Mouse (Mus musculus): ENCODE results near the gene Pus1. TPM values are rescaled to one million over a fixed set of nuclear protein-coding genes. Genes with fewer than 3 reads are reported as not detected.

Pus1 gene
- polyA plus RNA-seq, 1 experiment = 22.0 TPM

- H3K4me3 ChIP-seq (replicated peaks; ENCODE audit: control insufficient read depth, low read depth, low read length) = no peak overlapping the region
- no peaks in the 10 kb centered on the region for H3K4me1 ChIP-seq (ENCODE audit: control insufficient read depth, insufficient read depth, low read length)
- 89% methylated on average over 7 of the region's 7 CpGs for WGBS
- no peak for TF ChIP-seq CTCF (IDR thresholded peaks at IDR 0.05; ENCODE audit: control insufficient read depth, insufficient read depth, low read length)
- TF ChIP-seq POLR2A (IDR thresholded peaks at IDR 0.05; ENCODE audit: borderline replicate concordance, control insufficient read depth, low read depth, low read length) = no peak
- no peak overlapping the region for H3K27ac ChIP-seq (ENCODE audit: control insufficient read depth, insufficient read depth, low read depth, low read length, poor library complexity)
These were observed 13.9 kb upstream of the Pus1 start for GRCm38 (mm10) chr5:110794363-110794762.

- Histone ChIP-seq H3K4me1 (ENCODE audit: control insufficient read depth, insufficient read depth, low read length) (no peaks in the 10 kb centered on the region; the same call in 1 of the 2 replicates), H3K4me3 (replicated peaks; ENCODE audit: control insufficient read depth, low read depth, low read length) (no peak overlapping the region), H3K27ac (ENCODE audit: control insufficient read depth, insufficient read depth, low read depth, low read length, poor library complexity) (no peak overlapping the region)
- 48% methylated on average over 5 of the region's 5 CpGs for WGBS
- TF ChIP-seq POLR2A (IDR thresholded peaks at IDR 0.05; ENCODE audit: borderline replicate concordance, control insufficient read depth, low read depth, low read length) (no peak), CTCF (IDR thresholded peaks at IDR 0.05; ENCODE audit: control insufficient read depth, insufficient read depth, low read length) (peak; percentile 80)
These were observed 8.2 kb upstream of the Pus1 start for GRCm38 (mm10) chr5:110788684-110789083.

- no peaks in the 10 kb centered on the region; the same call in 1 of the 2 replicates for H3K4me1 ChIP-seq (ENCODE audit: control insufficient read depth, insufficient read depth, low read length)
- H3K27ac ChIP-seq (ENCODE audit: control insufficient read depth, insufficient read depth, low read depth, low read length, poor library complexity) = no peak overlapping the region
- WGBS = 75% methylated on average over 11 of the region's 11 CpGs
- TF ChIP-seq POLR2A (IDR thresholded peaks at IDR 0.05; ENCODE audit: borderline replicate concordance, control insufficient read depth, low read depth, low read length) (no peak), CTCF (IDR thresholded peaks at IDR 0.05; ENCODE audit: control insufficient read depth, insufficient read depth, low read length) (peak; percentile 26; the same call in 1 of the 2 replicates)
- H3K4me3 ChIP-seq (replicated peaks; ENCODE audit: control insufficient read depth, low read depth, low read length) = no peak overlapping the region
These were observed 5.8 kb upstream of the Pus1 start for GRCm38 (mm10) chr5:110786081-110786835.

GRCm38 (mm10) chr5:110783150-110783549, 2.7 kb upstream of the Pus1 start:
- Histone ChIP-seq H3K4me1 (ENCODE audit: control insufficient read depth, insufficient read depth, low read length) (no peaks in the 10 kb centered on the region; the same call in 1 of the 2 replicates), H3K27ac (ENCODE audit: control insufficient read depth, insufficient read depth, low read depth, low read length, poor library complexity) (no peak overlapping the region), H3K4me3 (replicated peaks; ENCODE audit: control insufficient read depth, low read depth, low read length) (no peak overlapping the region)
- WGBS = 79% methylated on average over 8 of the region's 8 CpGs
- TF ChIP-seq CTCF (IDR thresholded peaks at IDR 0.05; ENCODE audit: control insufficient read depth, insufficient read depth, low read length) (no peak), POLR2A (IDR thresholded peaks at IDR 0.05; ENCODE audit: borderline replicate concordance, control insufficient read depth, low read depth, low read length) (no peak)

GRCm38 (mm10) chr5:110781529-110782238, 1.2 kb upstream of the Pus1 start:
- Histone ChIP-seq H3K4me1 (ENCODE audit: control insufficient read depth, insufficient read depth, low read length) (no peaks in the 10 kb centered on the region; the same call in 1 of the 2 replicates), H3K27ac (ENCODE audit: control insufficient read depth, insufficient read depth, low read depth, low read length, poor library complexity) (no peak overlapping the region), H3K4me3 (replicated peaks; ENCODE audit: control insufficient read depth, low read depth, low read length) (no peak overlapping the region)
- 67% methylated on average over 7 of the region's 7 CpGs for WGBS
- TF ChIP-seq CTCF (IDR thresholded peaks at IDR 0.05; ENCODE audit: control insufficient read depth, insufficient read depth, low read length) (no peak), POLR2A (IDR thresholded peaks at IDR 0.05; ENCODE audit: borderline replicate concordance, control insufficient read depth, low read depth, low read length) (no peak)

GRCm38 (mm10) chr5:110780761-110781528, 486 bp upstream of the Pus1 start:
- TF ChIP-seq POLR2A (IDR thresholded peaks at IDR 0.05; ENCODE audit: borderline replicate concordance, control insufficient read depth, low read depth, low read length) (no peak), CTCF (IDR thresholded peaks at IDR 0.05; ENCODE audit: control insufficient read depth, insufficient read depth, low read length) (no peak)
- no peak overlapping the region for H3K27ac ChIP-seq (ENCODE audit: control insufficient read depth, insufficient read depth, low read depth, low read length, poor library complexity)
- peak overlapping the region; percentile 65 for H3K4me3 ChIP-seq (replicated peaks; ENCODE audit: control insufficient read depth, low read depth, low read length)
- H3K4me1 ChIP-seq (ENCODE audit: control insufficient read depth, insufficient read depth, low read length) = no peaks in the 10 kb centered on the region; the same call in 1 of the 2 replicates
- 66% methylated on average over 10 of the region's 10 CpGs for WGBS

- Histone ChIP-seq H3K4me1 (ENCODE audit: control insufficient read depth, insufficient read depth, low read length) (no peaks in the 10 kb centered on the region), H3K27ac (ENCODE audit: control insufficient read depth, insufficient read depth, low read depth, low read length, poor library complexity) (no peak overlapping the region), H3K4me3 (replicated peaks; ENCODE audit: control insufficient read depth, low read depth, low read length) (peak overlapping the region; percentile 65)
- TF ChIP-seq POLR2A (IDR thresholded peaks at IDR 0.05; ENCODE audit: borderline replicate concordance, control insufficient read depth, low read depth, low read length) (no peak), CTCF (IDR thresholded peaks at IDR 0.05; ENCODE audit: control insufficient read depth, insufficient read depth, low read length) (no peak)
- WGBS = 20% methylated on average over 15 of the region's 15 CpGs
These were observed 1.0 kb downstream of the Pus1 start for GRCm38 (mm10) chr5:110779276-110779997.

Data from bone marrow, adult 2 months (tissue).